Mouse (Mus musculus): ENCODE results near the gene Pi4ka.

DNA sequence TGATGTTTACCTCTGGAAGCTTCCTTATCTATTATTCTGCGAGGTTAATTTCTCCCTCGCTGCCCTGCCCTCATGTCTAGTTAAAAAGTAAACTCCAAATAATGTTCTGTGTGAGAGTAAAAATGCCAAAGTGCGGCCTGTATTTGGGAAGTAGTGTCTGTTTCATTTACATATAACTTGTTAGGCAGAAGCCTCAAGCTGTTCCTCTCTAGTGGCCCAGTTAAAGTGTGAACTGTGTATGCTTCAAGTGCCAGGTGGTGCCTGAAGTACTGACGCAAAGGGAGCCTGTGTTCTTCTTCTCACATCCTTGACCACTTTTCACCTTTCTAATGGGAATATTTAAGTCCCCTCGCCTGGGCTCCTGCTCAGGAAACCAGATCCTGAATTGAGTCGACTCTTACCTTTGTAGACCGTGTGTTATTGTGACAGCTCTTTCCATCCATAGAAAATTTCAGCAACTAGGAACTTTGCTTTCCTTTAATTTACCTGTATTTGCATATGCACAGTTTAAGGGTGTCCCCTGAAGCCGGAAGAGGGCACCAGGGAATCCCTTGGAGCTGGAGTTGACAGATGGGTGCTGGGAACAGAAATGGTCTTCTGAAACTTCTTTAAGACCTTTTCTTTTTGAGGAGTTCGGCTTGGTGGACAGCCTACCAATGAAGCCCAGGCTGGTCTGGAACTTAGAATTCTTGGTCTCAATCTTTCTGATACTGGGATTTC, 558 bp upstream of the Pi4ka start:
- TF ChIP-seq CTCF (IDR thresholded peaks at IDR 0.05; ENCODE audit: low read depth) (no peak), EP300 (optimal IDR thresholded peaks at IDR 0.05) (no peak)

Measured in stomach, postnatal 0 days (tissue).